Mouse (Mus musculus) CH12.LX (cell line): ENCODE results near the gene Dhrs11. TPM values are rescaled to one million over a fixed set of nuclear protein-coding genes. Genes with fewer than 3 reads are reported as not detected.

Experiments used
- DNase-seq: peaks from one replicate; pipeline ENCODE4 v3.0.0-alpha.2; 2013; ENCODE audit errors: extremely low read depth
- H3K27ac ChIP-seq: 2 replicates; pipeline ENCODE4 v1.5.1; 2012; ENCODE audit warnings: low read depth, mild to moderate bottlenecking, control low read depth, moderate library complexity; ENCODE audit not compliant: insufficient read depth
- H3K27me3 ChIP-seq: replicated peaks from 2 replicates; pipeline ENCODE3; 2012; ENCODE audit warnings: inconsistent platforms
- H3K36me3 ChIP-seq, 2 experiments: replicated peaks in 1 of 2; 2 replicates each; pipeline versions ENCODE3 to v1.6.1; 2012; ENCODE audit warnings: inconsistent platforms in 1 of 2, low read length in 1 of 2, mild to moderate bottlenecking in 1 of 2, mixed read lengths in 1 of 2, moderate library complexity in 1 of 2; ENCODE audit not compliant: control insufficient read depth in 1 of 2, insufficient read depth in 1 of 2
- H3K4me1 ChIP-seq, 2 experiments: 2 replicates each; pipeline ENCODE4 v1.6.1; 2012; ENCODE audit warnings: inconsistent platforms in 1 of 2, moderate library complexity in 1 of 2; ENCODE audit not compliant: insufficient read depth in 2 of 2, control insufficient read depth in 1 of 2
- H3K4me2 ChIP-seq: 2 replicates; pipeline ENCODE4 v1.6.1; 2012; ENCODE audit warnings: low read depth, mild to moderate bottlenecking, control low read depth; ENCODE audit not compliant: poor library complexity, insufficient read depth, severe bottlenecking
- H3K4me3 ChIP-seq, 3 experiments: fragments of 150-350 bp in 1 of 3; sonication (generic) in 1 of 3; replicated peaks in 1 of 3; 2 replicates each; pipeline versions ENCODE3 to v1.5.1; 2011 to 2012; ENCODE audit warnings: low read depth in 2 of 3, low read length in 2 of 3, mild to moderate bottlenecking in 2 of 3, moderate library complexity in 2 of 3, control low read depth in 1 of 3, improper control_type of control experiment in 1 of 3, inconsistent platforms in 1 of 3, mixed read lengths in 1 of 3; ENCODE audit not compliant: poor library complexity in 1 of 3
- H3K79me2 ChIP-seq: replicated peaks from 2 replicates; pipeline ENCODE4 v1.6.1; 2012; ENCODE audit warnings: mild to moderate bottlenecking, moderate library complexity; ENCODE audit not compliant: control insufficient read depth, poor library complexity, insufficient read depth, severe bottlenecking; ENCODE audit errors: extremely low read depth
- H3K9ac ChIP-seq: 2 replicates; pipeline ENCODE4 v1.6.1; 2012; ENCODE audit warnings: low read depth, mild to moderate bottlenecking, control low read depth, moderate library complexity; ENCODE audit not compliant: insufficient read depth
- H3K9me3 ChIP-seq: replicated peaks from 2 replicates; pipeline ENCODE3; 2012; ENCODE audit warnings: low read length, inconsistent platforms, mixed read lengths
- MEF2A ChIP-seq: IDR thresholded peaks from 2 replicates; pipeline ENCODE4 v1.6.1; 2014; ENCODE audit warnings: low read depth, mild to moderate bottlenecking, inconsistent platforms, low read length, improper control_type of control experiment, borderline replicate concordance
- MYC ChIP-seq: IDR thresholded peaks from 2 replicates; pipeline ENCODE4 v1.6.1; 2011; ENCODE audit warnings: low read depth, mild to moderate bottlenecking, improper control_type of control experiment, low read length
- NELFE ChIP-seq: IDR thresholded peaks from 2 replicates; pipeline ENCODE4 v1.6.1; 2011; ENCODE audit warnings: low read depth, low read length, improper control_type of control experiment
- dilution Hi-C: fragments of 300-500 bp; cut with MboI; formaldehyde crosslinking; loops from 2 replicates; pipeline ENCODE4 v1.14.3; 2020; ENCODE audit warnings: low sequenced_read_pairs; ENCODE audit not compliant: extremely low pct_unique_long_range_greater_than_20kb, extremely low pct_ligation_motif_present
- in situ Hi-C: fragments of 300-500 bp; cut with MboI; formaldehyde crosslinking; loops from 3 replicates; pipeline ENCODE4 v1.14.3; 2019; ENCODE audit warnings: low sequenced_read_pairs, low pct_ligation_motif_present, low pct_unique_long_range_greater_than_20kb, mixed read lengths
- polyA plus RNA-seq: library from polyadenylated mRNA; unstranded; fragments of >175 nt; gene quantifications from 2 replicates; pipeline ENCODE4 v1.2.1, GENCODE M21; 2012; ENCODE audit warnings: low read depth; ENCODE audit not compliant: insufficient read length
- total RNA-seq, 2 experiments: library from RNA; depleted of rRNA; stranded (reverse); fragments of 300-350 nt in 1 of 2; fragments of >200 nt in 1 of 2; gene quantifications; 2 replicates each; pipeline ENCODE4 v1.2.3; 2012 to 2014

Dhrs11 gene
- total and polyA plus RNA-seq, 3 experiments: 6.1 to 17.1 (median 8.3) TPM

DNA sequence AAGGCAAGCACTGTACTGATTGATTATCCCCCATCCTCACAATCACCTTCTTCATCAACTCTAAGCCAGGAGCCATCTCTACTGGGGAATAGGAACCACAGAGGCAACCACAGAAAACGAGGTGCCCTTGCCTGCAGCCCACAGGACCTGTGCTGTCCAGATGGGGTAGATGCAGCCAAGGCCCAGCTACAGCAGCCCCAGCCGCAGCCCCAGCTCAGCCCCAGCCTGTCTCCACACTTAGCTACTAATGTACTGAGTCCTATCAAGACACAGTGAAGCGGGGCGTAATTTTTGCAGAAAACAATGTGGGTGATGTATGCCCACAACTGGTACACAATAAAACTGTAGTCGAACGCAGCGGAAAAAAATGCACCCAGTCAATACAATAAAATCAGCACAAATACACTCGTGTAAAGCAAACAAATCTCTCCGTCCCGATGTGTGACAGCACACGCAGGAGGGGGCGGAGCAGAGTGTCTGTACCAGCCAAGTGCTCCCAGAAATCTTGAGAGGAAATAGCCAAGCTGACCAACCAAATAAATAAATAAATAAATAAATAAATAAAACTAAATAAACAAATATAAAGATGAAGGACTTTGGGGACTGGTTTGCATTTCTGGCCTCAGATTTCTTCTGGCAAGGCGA is 53.8 kb downstream of the Dhrs11 start:
- no peak overlapping the region for H3K4me3 ChIP-seq
- in situ Hi-C loops (no loop called here), dilution Hi-C loops (no loop called here)
- no peak overlapping the region for H3K27ac ChIP-seq
- no peak overlapping the region for H3K9ac ChIP-seq
- H3K27me3 ChIP-seq: peaks cover 95% of the 10 kb centered on the region
- no peaks in the 10 kb centered on the region for H3K36me3 ChIP-seq
- H3K4me2 ChIP-seq: no peak overlapping the region
- DNase-seq: no peak
- H3K79me2 ChIP-seq: no peaks in the 10 kb centered on the region
- H3K4me1 ChIP-seq: no peaks in the 10 kb centered on the region
- TF ChIP-seq MYC: no peak
- TF ChIP-seq MEF2A: no peak
- TF ChIP-seq NELFE: no peak
- H3K9me3 ChIP-seq: no peaks in the 10 kb centered on the region

Other genes with a start within 250 kb of the Dhrs11 start
- gene Mrm1, start 9.5 kb downstream of the Dhrs11 start, total RNA-seq (2012; rRNA removed): 19.6 and 27.8 TPM in 2 replicates
- gene Mrm1, start 9.5 kb downstream of the Dhrs11 start, total RNA-seq (2014; rRNA removed): 14.7 and 16.1 TPM in 2 replicates
- gene Mrm1, start 9.5 kb downstream of the Dhrs11 start, polyA plus RNA-seq: 10.6 and 11.1 TPM in 2 replicates
- gene Ggnbp2, start 41.8 kb upstream of the Dhrs11 start, total RNA-seq (2012; rRNA removed): 67.3 and 70.9 TPM in 2 replicates
- gene Ggnbp2, start 41.8 kb upstream of the Dhrs11 start, total RNA-seq (2014; rRNA removed): 86.5 and 105 TPM in 2 replicates
- 108 and 125 TPM in 2 replicates for gene Ggnbp2, start 41.8 kb upstream of the Dhrs11 start, polyA plus RNA-seq
- gene Myo19, start 51.2 kb upstream of the Dhrs11 start, total RNA-seq (2012; rRNA removed): 9.1 and 13.0 TPM in 2 replicates
- gene Myo19, start 51.2 kb upstream of the Dhrs11 start, total RNA-seq (2014; rRNA removed): 8.0 TPM in 2 replicates
- gene Myo19, start 51.2 kb upstream of the Dhrs11 start, polyA plus RNA-seq: 23.1 and 27.1 TPM in 2 replicates
- gene Pigw, start 51.3 kb upstream of the Dhrs11 start, total RNA-seq (2012; rRNA removed): 5.7 and 6.0 TPM in 2 replicates
- 5.5 and 6.5 TPM in 2 replicates for gene Pigw, start 51.3 kb upstream of the Dhrs11 start, total RNA-seq (2014; rRNA removed)
- 7.8 and 9.2 TPM in 2 replicates for gene Pigw, start 51.3 kb upstream of the Dhrs11 start, polyA plus RNA-seq
- gene Znhit3, start 87.4 kb upstream of the Dhrs11 start, total RNA-seq (2012; rRNA removed): 59.3 and 87.0 TPM in 2 replicates
- 130 and 140 TPM in 2 replicates for gene Znhit3, start 87.4 kb upstream of the Dhrs11 start, total RNA-seq (2014; rRNA removed)
- gene Znhit3, start 87.4 kb upstream of the Dhrs11 start, polyA plus RNA-seq: 61.4 and 62.9 TPM in 2 replicates
- not detected in 2 replicates for gene Car4, start 128.8 kb upstream of the Dhrs11 start, total RNA-seq (2012; rRNA removed)
- gene Car4, start 128.8 kb upstream of the Dhrs11 start, total RNA-seq (2014; rRNA removed): not detected in 2 replicates
- not detected in 2 replicates for gene Car4, start 128.8 kb upstream of the Dhrs11 start, polyA plus RNA-seq